Mouse (Mus musculus) embryonic facial prominence, embryonic 15.5 days (tissue): ENCODE data around the gene Tbcc. TPM values are rescaled to one million over a fixed set of nuclear protein-coding genes. Genes with fewer than 3 reads are reported as not detected.
A peak's percentile ranks its signal among the peaks of the same experiment; 100 is the strongest.

Source experiments
- ATAC-seq: fragments of 200-750 bp; cut with Nextera tagmentation; 2 replicates; pipeline ENCODE4 v1.8.0; 2017; ENCODE audit warnings: low read depth, moderate TSS enrichment; ENCODE audit not compliant: insufficient number of reproducible peaks, low FRiP score, low TSS enrichment
- H3K27ac ChIP-seq: fragments of 300-500 bp; sonication (generic); replicated peaks from 2 replicates; pipeline ENCODE4 v1.5.1; 2015; ENCODE audit warnings: mild to moderate bottlenecking, inconsistent platforms
- H3K27me3 ChIP-seq: fragments of 300-500 bp; sonication (generic); 2 replicates; pipeline ENCODE4 v1.6.1; 2015; ENCODE audit warnings: inconsistent platforms
- H3K36me3 ChIP-seq: fragments of 300-500 bp; sonication (generic); 2 replicates; pipeline ENCODE4 v1.6.1; 2015; ENCODE audit warnings: mild to moderate bottlenecking, inconsistent platforms
- H3K4me1 ChIP-seq: fragments of 300-500 bp; sonication (generic); 2 replicates; pipeline ENCODE4 v1.6.1; 2015; ENCODE audit warnings: inconsistent platforms
- H3K4me2 ChIP-seq: fragments of 300-500 bp; sonication (generic); replicated peaks from 2 replicates; pipeline ENCODE4 v1.6.1; 2015; ENCODE audit warnings: mild to moderate bottlenecking, inconsistent platforms
- H3K4me3 ChIP-seq: fragments of 300-500 bp; sonication (generic); replicated peaks from 2 replicates; pipeline ENCODE4 v1.5.1; 2015; ENCODE audit warnings: mild to moderate bottlenecking, inconsistent platforms
- H3K9ac ChIP-seq: fragments of 300-500 bp; sonication (generic); 2 replicates; pipeline ENCODE4 v1.6.1; 2015; ENCODE audit warnings: inconsistent platforms
- H3K9me3 ChIP-seq: fragments of 300-500 bp; sonication (generic); replicated peaks from 2 replicates; pipeline ENCODE4 v1.6.1; 2016; ENCODE audit warnings: inconsistent platforms
- WGBS: fragments of 180-500 bp; shearing (Covaris S2); methylation state at CpG from one replicate; pipeline ENCODE4 v1.1.7; 2015; 5-methylcytosine and 5-hydroxymethylcytosine counted together
- polyA plus RNA-seq: library from polyadenylated mRNA; unstranded; fragments of >200 nt; fragmentation: Nextera tagmentation; extraction: Ambion mirVana; gene quantifications from 2 replicates; pipeline ENCODE4 v1.2.1, GENCODE M21; 2015

Gene Tbcc
- polyA plus RNA-seq, 1 experiment from 2014 or later: 59.7 TPM

GRCm38 (mm10) chr17:46940461-46940860 is 50.0 kb downstream of the Tbcc start:
- Histone ChIP-seq H3K27ac (no peak overlapping the region), H3K4me3 (no peak overlapping the region), H3K27me3 (no peaks in the 10 kb centered on the region), H3K9me3 (no peaks in the 10 kb centered on the region), H3K9ac (no peak overlapping the region), H3K4me1 (no peaks in the 10 kb centered on the region), H3K36me3 (peaks cover 94% of the 10 kb centered on the region), H3K4me2 (no peak overlapping the region)
- 73% methylated on average over 8 of the region's 8 CpGs for WGBS
- ATAC-seq: peak; percentile 57; the same call in 1 of the 2 replicates

Other genes with a start within 250 kb of the Tbcc start
- gene Klc4, start 244.7 kb upstream of the Tbcc start, polyA plus RNA-seq: 23.4 and 24.5 TPM in 2 replicates
- gene Mrpl2, start 244.5 kb upstream of the Tbcc start, polyA plus RNA-seq: 92.9 and 95.8 TPM in 2 replicates
- 64.0 and 64.1 TPM in 2 replicates for gene Cul7, start 240.3 kb upstream of the Tbcc start, polyA plus RNA-seq
- gene Rrp36, start 216.3 kb upstream of the Tbcc start, polyA plus RNA-seq: 61.9 and 64.9 TPM in 2 replicates
- gene Mea1, start 211.9 kb upstream of the Tbcc start, polyA plus RNA-seq: 150 and 161 TPM in 2 replicates
- gene Klhdc3, start 209.8 kb upstream of the Tbcc start, polyA plus RNA-seq: 129 and 134 TPM in 2 replicates
- 91.7 and 93.2 TPM in 2 replicates for gene Ppp2r5d, start 185.6 kb upstream of the Tbcc start, polyA plus RNA-seq
- gene Pex6, start 179.2 kb upstream of the Tbcc start, polyA plus RNA-seq: 32.4 and 35.6 TPM in 2 replicates
- 2.0 and 2.1 TPM in 2 replicates for gene Gnmt, start 161.5 kb upstream of the Tbcc start, polyA plus RNA-seq
- gene Cnpy3, start 138.5 kb upstream of the Tbcc start, polyA plus RNA-seq: 74.2 and 78.2 TPM in 2 replicates
- gene Ptcra, start 127.0 kb upstream of the Tbcc start, polyA plus RNA-seq: 0.41 and 0.47 TPM in 2 replicates
- gene 2310039H08Rik, start 118.0 kb upstream of the Tbcc start, polyA plus RNA-seq: 82.4 and 84.0 TPM in 2 replicates
- gene Rpl7l1, start 108.0 kb upstream of the Tbcc start, polyA plus RNA-seq: 136 and 145 TPM in 2 replicates
- 4.5 and 5.3 TPM in 2 replicates for gene Bicral, start 32.2 kb upstream of the Tbcc start, polyA plus RNA-seq
- gene Prph2, start 19.8 kb downstream of the Tbcc start, polyA plus RNA-seq: not detected in 2 replicates
- gene Ubr2, start 119.9 kb downstream of the Tbcc start, polyA plus RNA-seq: 18.7 and 19.1 TPM in 2 replicates